Mouse (Mus musculus) hematopoietic multipotent progenitor cell, adult 10-12 weeks (in vitro differentiated cells): ENCODE measurements around the gene Proser2. TPM values are rescaled to one million over a fixed set of nuclear protein-coding genes. Genes with fewer than 3 reads are reported as not detected.

Experiments used
- polyA plus RNA-seq: library from polyadenylated mRNA; stranded (reverse); fragments of >175 nt; gene quantifications from 2 replicates; pipeline ENCODE4 v1.2.3, GENCODE M21; 2012; ENCODE audit warnings: low replicate concordance

Gene Proser2
- 2.0 and 2.8 TPM in 2 replicates for polyA plus RNA-seq

DNA sequence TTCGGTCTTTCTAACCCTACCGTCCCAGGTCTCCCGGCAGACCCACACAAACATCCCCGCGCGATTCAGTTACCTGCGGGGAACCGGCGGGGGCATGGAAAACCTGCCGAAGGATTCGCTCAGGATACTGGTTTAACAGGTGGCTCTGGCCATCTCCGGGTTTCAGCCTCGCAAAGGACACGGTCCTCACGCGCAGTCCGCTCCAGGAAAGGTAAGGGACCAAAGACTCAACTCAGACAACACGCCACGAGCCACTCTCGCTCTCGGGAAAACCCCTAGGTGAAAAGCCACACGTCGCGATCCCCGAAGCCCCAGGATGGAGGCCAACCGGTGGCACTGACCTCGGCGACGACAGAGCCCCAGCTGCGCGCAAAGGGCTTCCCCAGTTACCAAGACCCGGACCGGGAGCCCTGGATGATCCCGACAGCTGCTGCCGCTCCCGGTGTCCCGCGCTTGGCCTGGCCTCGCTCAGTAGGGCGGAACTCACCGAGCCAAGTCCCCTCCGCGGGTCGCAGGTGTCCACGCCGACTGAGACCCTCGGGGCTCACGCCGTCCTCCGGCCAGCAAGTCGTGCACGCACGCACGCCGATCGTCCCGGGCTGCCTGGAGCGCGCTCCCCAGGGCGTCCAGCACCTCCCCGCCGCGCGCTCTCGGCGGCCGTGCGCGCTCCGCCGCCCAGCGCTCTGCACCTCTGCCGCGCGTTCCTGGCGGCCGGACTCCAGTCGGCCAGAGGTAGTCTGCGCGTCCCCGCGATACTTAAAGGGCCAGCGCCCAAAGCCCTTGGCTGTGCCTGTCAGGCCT is at the start of gene Proser2:
Proser2 (minus strand) TSS at position 657 of the 801 bp plus-strand sequence.

Other genes starting within 250 kb of the Proser2 start
- 1.6 and 2.3 TPM in 2 replicates for gene Sec61a2, start 234.8 kb downstream of the Proser2 start, polyA plus RNA-seq
- 0.17 TPM in 1 of 2 replicates, not detected in the other for gene Dhtkd1, start 187.4 kb downstream of the Proser2 start, polyA plus RNA-seq
- 2.3 and 8.4 TPM in 2 replicates for gene Upf2, start 178.7 kb downstream of the Proser2 start, polyA plus RNA-seq
- gene Echdc3, start 82.8 kb upstream of the Proser2 start, polyA plus RNA-seq: 2.4 and 5.3 TPM in 2 replicates
- gene Usp6nl, start 192.5 kb upstream of the Proser2 start, polyA plus RNA-seq: 14.4 and 21.4 TPM in 2 replicates